Mouse (Mus musculus): ENCODE results near the gene Vps29.

Gene Vps29

GRCm38 (mm10) chr5:122397495-122397894 is 43.3 kb downstream of the Vps29 start:
- in situ Hi-C loops (cut with MboI, MseI) = no loop called here

- in situ Hi-C loops (cut with MboI, MseI) = no loop called here
Measured at GRCm38 (mm10) chr5:122399871-122400270, 45.7 kb downstream of the Vps29 start.

- in situ Hi-C loops (cut with MboI, MseI) = no loop called here
Measured at GRCm38 (mm10) chr5:122400628-122401302, 46.6 kb downstream of the Vps29 start.

GRCm38 (mm10) chr5:122401303-122401640 is 47.1 kb downstream of the Vps29 start:
- in situ Hi-C loops (cut with MboI, MseI) = no loop called here

- in situ Hi-C loops (cut with MboI, MseI) = no loop called here
Measured at GRCm38 (mm10) chr5:122402160-122402559, 48.0 kb downstream of the Vps29 start.

- in situ Hi-C loops (cut with MboI, MseI) = no loop called here
Measured at GRCm38 (mm10) chr5:122402772-122403171, 48.6 kb downstream of the Vps29 start.

- in situ Hi-C loops (cut with MboI, MseI) = no loop called here
Measured at GRCm38 (mm10) chr5:122403362-122403761, 49.2 kb downstream of the Vps29 start.

GRCm38 (mm10) chr5:122405537-122405936 is 51.4 kb downstream of the Vps29 start:
- in situ Hi-C loops (cut with MboI, MseI) = no loop called here

GRCm38 (mm10) chr5:122409692-122410645 is 55.8 kb downstream of the Vps29 start:
- in situ Hi-C loops (cut with MboI, MseI) = loop anchor here (10.0 kb wide), 1 partner anchor 225 kb away; no protein-coding TSS in a partner anchor

- in situ Hi-C loops (cut with MboI, MseI) = loop anchor here (10.0 kb wide), 1 partner anchor 223 kb away; no protein-coding TSS in a partner anchor
Measured at GRCm38 (mm10) chr5:122411892-122412291, 57.7 kb downstream of the Vps29 start.

- in situ Hi-C loops (cut with MboI, MseI) = loop anchor here (10.0 kb wide), 1 partner anchor 222 kb away; no protein-coding TSS in a partner anchor
Measured at GRCm38 (mm10) chr5:122412826-122413225, 58.7 kb downstream of the Vps29 start.

GRCm38 (mm10) chr5:122414351-122414750 is 60.2 kb downstream of the Vps29 start:
- in situ Hi-C loops (cut with MboI, MseI) = loop anchor here (10.0 kb wide), 1 partner anchor 220 kb away; no protein-coding TSS in a partner anchor

Measured in T-helper 2 cell (primary cell).